Mouse (Mus musculus): ENCODE results near the gene Thnsl2. TPM values are rescaled to one million over a fixed set of nuclear protein-coding genes. Genes with fewer than 3 reads are reported as not detected.

Gene Thnsl2
- polyA plus RNA-seq, 1 experiment = 3.9 TPM

- DNase-seq = no peak
- no peaks in the 10 kb centered on the region for H3K36me3 ChIP-seq (ENCODE audit: control insufficient read depth, insufficient read depth, low read length)
- whole genome bisulfite sequencing = 94% methylated on average over 10 of the region's 10 CpGs
- no peaks in the 10 kb centered on the region for H3K27me3 ChIP-seq (ENCODE audit: control insufficient read depth, insufficient read depth, low read length)
- H3K4me1 ChIP-seq (replicated peaks; ENCODE audit: control insufficient read depth, insufficient read depth, low read length) = no peaks in the 10 kb centered on the region
- no peak for TF ChIP-seq CTCF (IDR thresholded peaks at IDR 0.05; ENCODE audit: borderline replicate concordance, control insufficient read depth, extremely low read depth, insufficient read depth, low read length, poor library complexity)
- H3K27ac ChIP-seq (ENCODE audit: control insufficient read depth, insufficient read depth, low read length) = no peak overlapping the region
- no peak overlapping the region for H3K4me3 ChIP-seq (ENCODE audit: control insufficient read depth, insufficient read depth, low read length)
These were observed 28.8 kb upstream of the Thnsl2 start for GRCm38 (mm10) chr6:71172812-71173580.

DNA sequence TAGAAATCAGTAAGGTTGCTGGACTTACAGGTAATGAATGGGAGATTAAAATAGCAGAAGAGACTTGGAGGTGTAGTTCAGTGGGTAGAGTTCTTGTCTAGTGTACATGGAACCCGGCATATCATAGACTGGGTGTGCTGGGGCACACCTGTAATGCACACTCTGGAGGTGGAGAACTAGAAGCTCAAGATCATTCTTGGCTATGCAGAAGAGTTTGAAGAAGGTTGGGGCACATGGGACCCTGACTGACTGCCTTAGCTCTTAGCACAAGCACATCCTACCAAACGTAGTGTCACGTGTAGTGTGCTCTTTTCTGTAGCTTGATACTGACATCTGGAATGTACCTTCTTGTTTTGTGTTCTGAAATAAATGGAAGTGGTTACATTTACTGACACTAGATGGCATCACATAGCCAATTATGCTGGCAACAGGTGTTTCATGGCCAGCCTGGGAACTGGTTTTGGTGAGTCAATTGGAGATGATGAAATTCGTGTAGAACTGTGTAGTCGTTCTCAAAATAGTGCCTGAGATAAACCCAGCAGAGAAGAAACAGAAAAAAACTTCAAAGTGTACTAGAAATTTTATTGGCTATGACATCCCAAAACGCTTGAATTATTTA, 22.4 kb upstream of the Thnsl2 start:
- Histone ChIP-seq H3K4me1 (replicated peaks; ENCODE audit: control insufficient read depth, insufficient read depth, low read length) (peaks cover 4% of the 10 kb centered on the region), H3K27me3 (ENCODE audit: control insufficient read depth, insufficient read depth, low read length) (no peaks in the 10 kb centered on the region), H3K27ac (ENCODE audit: control insufficient read depth, insufficient read depth, low read length) (no peak overlapping the region), H3K36me3 (ENCODE audit: control insufficient read depth, insufficient read depth, low read length) (no peaks in the 10 kb centered on the region), H3K4me3 (ENCODE audit: control insufficient read depth, insufficient read depth, low read length) (no peak overlapping the region)
- 31% methylated on average over 6 of the region's 6 CpGs for WGBS
- no peak for DNase-seq
- no peak for TF ChIP-seq CTCF (IDR thresholded peaks at IDR 0.05; ENCODE audit: borderline replicate concordance, control insufficient read depth, extremely low read depth, insufficient read depth, low read length, poor library complexity)
- TF ChIP-seq POLR2A (IDR thresholded peaks at IDR 0.05; ENCODE audit: control insufficient read depth, extremely low read depth, insufficient read depth, low read length, poor library complexity) = no peak

- no peaks in the 10 kb centered on the region for H3K27me3 ChIP-seq (ENCODE audit: control insufficient read depth, insufficient read depth, low read length)
- no peak overlapping the region for H3K4me3 ChIP-seq (ENCODE audit: control insufficient read depth, insufficient read depth, low read length)
- 40% methylated on average over 6 of the region's 6 CpGs for WGBS
- no peak for TF ChIP-seq CTCF (IDR thresholded peaks at IDR 0.05; ENCODE audit: borderline replicate concordance, control insufficient read depth, extremely low read depth, insufficient read depth, low read length, poor library complexity)
- TF ChIP-seq POLR2A (IDR thresholded peaks at IDR 0.05; ENCODE audit: control insufficient read depth, extremely low read depth, insufficient read depth, low read length, poor library complexity) = no peak
- peak; percentile 53 for DNase-seq
- H3K36me3 ChIP-seq (ENCODE audit: control insufficient read depth, insufficient read depth, low read length) = no peaks in the 10 kb centered on the region
- no peak overlapping the region for H3K27ac ChIP-seq (ENCODE audit: control insufficient read depth, insufficient read depth, low read length)
- peaks cover 4% of the 10 kb centered on the region for H3K4me1 ChIP-seq (replicated peaks; ENCODE audit: control insufficient read depth, insufficient read depth, low read length)
These were observed 20.2 kb upstream of the Thnsl2 start for GRCm38 (mm10) chr6:71164394-71164793.

DNA sequence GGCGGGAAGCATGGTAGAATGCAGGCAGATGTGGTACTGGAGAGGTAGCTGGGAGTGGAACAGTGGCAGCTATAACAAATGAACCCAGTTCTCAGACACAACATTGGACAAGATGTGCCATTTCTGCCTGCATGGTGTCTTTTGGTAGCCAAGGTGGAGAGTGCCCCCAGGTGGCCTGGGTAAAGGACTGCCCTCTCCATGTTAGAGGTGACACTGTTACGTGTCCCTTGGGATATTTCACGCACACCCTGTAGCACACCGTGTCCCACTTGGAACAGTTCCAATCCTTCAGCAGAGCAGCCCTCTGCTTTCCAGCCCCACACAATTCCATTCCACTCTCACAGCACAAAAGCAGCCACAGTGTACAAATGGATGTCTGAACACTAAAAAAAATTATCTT, 18.0 kb upstream of the Thnsl2 start:
- H3K36me3 ChIP-seq (ENCODE audit: control insufficient read depth, insufficient read depth, low read length) = no peaks in the 10 kb centered on the region
- H3K27me3 ChIP-seq (ENCODE audit: control insufficient read depth, insufficient read depth, low read length) = no peaks in the 10 kb centered on the region
- no peak overlapping the region for H3K27ac ChIP-seq (ENCODE audit: control insufficient read depth, insufficient read depth, low read length)
- peak; percentile 44 for DNase-seq
- WGBS = 84% methylated on average over 4 of the region's 4 CpGs
- peaks cover 7% of the 10 kb centered on the region for H3K4me1 ChIP-seq (replicated peaks; ENCODE audit: control insufficient read depth, insufficient read depth, low read length)
- no peak overlapping the region for H3K4me3 ChIP-seq (ENCODE audit: control insufficient read depth, insufficient read depth, low read length)
- TF ChIP-seq CTCF (IDR thresholded peaks at IDR 0.05; ENCODE audit: borderline replicate concordance, control insufficient read depth, extremely low read depth, insufficient read depth, low read length, poor library complexity) = no peak
- TF ChIP-seq POLR2A (IDR thresholded peaks at IDR 0.05; ENCODE audit: control insufficient read depth, extremely low read depth, insufficient read depth, low read length, poor library complexity) = no peak

DNA sequence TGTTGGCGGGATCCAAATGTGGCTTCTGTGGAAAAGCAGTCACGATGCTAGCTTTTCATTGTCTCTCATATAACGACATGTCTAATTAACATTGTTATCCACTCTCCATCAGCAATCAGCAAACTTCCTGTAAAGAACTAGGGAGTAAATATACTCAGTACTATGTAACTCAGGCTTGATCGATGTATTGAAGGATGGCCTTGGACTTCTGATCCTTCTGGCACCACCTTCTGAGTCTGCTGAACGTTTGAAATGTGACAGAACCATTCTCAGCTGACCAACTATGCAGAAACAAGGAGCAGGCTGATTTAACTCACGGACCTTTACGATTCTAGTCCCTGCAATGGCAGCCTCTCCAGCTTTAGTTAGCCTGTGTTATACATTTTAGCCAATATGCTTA, 17.1 kb upstream of the Thnsl2 start:
- Histone ChIP-seq H3K4me3 (ENCODE audit: control insufficient read depth, insufficient read depth, low read length) (no peak overlapping the region), H3K27me3 (ENCODE audit: control insufficient read depth, insufficient read depth, low read length) (no peaks in the 10 kb centered on the region), H3K4me1 (replicated peaks; ENCODE audit: control insufficient read depth, insufficient read depth, low read length) (peaks cover 9% of the 10 kb centered on the region), H3K36me3 (ENCODE audit: control insufficient read depth, insufficient read depth, low read length) (no peaks in the 10 kb centered on the region), H3K27ac (ENCODE audit: control insufficient read depth, insufficient read depth, low read length) (no peak overlapping the region)
- DNase-seq = no peak
- TF ChIP-seq POLR2A (IDR thresholded peaks at IDR 0.05; ENCODE audit: control insufficient read depth, extremely low read depth, insufficient read depth, low read length, poor library complexity) (no peak), CTCF (IDR thresholded peaks at IDR 0.05; ENCODE audit: borderline replicate concordance, control insufficient read depth, extremely low read depth, insufficient read depth, low read length, poor library complexity) (no peak)
- 88% methylated on average over 7 of the region's 7 CpGs for WGBS

DNA sequence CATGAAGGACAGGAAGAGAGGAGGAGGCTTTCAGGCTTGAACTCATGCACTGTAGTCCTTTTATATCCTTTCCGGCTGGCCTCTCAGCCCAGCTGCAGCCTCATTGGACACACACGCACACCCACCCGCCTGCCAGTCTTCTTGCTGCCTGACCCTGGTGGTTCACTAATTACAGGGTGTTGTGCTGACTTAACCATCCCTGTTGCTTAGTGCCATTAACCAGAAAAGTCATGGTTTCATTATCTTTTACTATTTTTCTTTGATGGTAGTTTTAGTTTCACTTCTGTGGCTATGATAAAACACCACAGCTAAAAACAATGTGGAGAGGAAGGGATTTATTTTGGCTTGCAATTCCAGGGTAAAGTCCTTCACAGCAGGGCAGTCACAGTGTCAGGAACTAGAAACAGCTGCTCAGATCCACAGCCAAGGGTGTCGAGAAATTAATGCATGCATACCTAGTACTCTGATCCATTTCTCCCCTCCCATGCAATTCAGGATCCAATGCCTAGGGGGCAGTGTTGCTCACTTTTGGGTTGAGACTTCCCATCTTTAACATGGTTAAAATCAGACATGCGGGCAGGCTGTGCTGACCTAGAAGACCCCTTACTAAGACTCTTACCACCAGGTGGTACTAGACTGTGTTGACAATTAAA, 12.6 kb upstream of the Thnsl2 start:
- WGBS = 87% methylated on average over 5 of the region's 5 CpGs
- Histone ChIP-seq H3K36me3 (ENCODE audit: control insufficient read depth, insufficient read depth, low read length) (no peaks in the 10 kb centered on the region), H3K4me3 (ENCODE audit: control insufficient read depth, insufficient read depth, low read length) (no peak overlapping the region), H3K27ac (ENCODE audit: control insufficient read depth, insufficient read depth, low read length) (no peak overlapping the region), H3K4me1 (replicated peaks; ENCODE audit: control insufficient read depth, insufficient read depth, low read length) (peaks cover 18% of the 10 kb centered on the region), H3K27me3 (ENCODE audit: control insufficient read depth, insufficient read depth, low read length) (no peaks in the 10 kb centered on the region)
- TF ChIP-seq POLR2A (IDR thresholded peaks at IDR 0.05; ENCODE audit: control insufficient read depth, extremely low read depth, insufficient read depth, low read length, poor library complexity) = no peak
- no peak for TF ChIP-seq CTCF (IDR thresholded peaks at IDR 0.05; ENCODE audit: borderline replicate concordance, control insufficient read depth, extremely low read depth, insufficient read depth, low read length, poor library complexity)
- DNase-seq = peak; percentile 53

All from thymus, adult 2 months (tissue).